Mouse (Mus musculus): ENCODE measurements at regions not wholly inside any gene's neighbourhood (a gene's known extent, or its start where the extent isn't known, plus 50 kb on each side); places are given as distances from the start of the nearest gene placed in this dataset.

- DNase-seq (ENCODE audit: low spot score in 2 of 2), result peak; percentile 56 to 60
Observed at GRCm38 (mm10) chr13:105377038-105377437, 66.4 kb upstream of the Htr1a start.

- DNase-seq (ENCODE audit: low spot score in 2 of 2), result no peak
Observed at GRCm38 (mm10) chr13:105378587-105378986, 64.9 kb upstream of the Htr1a start.

GRCm38 (mm10) chr13:105387016-105387772 lies 56.2 kb upstream of the Htr1a start:
- no peak for DNase-seq (ENCODE audit: low spot score in 2 of 2)

All from adrenal gland, adult 18-20 months (tissue).